Mouse (Mus musculus) liver (tissue): ENCODE data around the gene Scrn2.

Experiments used
- DNase-seq: peaks from one replicate; pipeline ENCODE4 v3.0.0-alpha.2; 2020; ENCODE audit warnings: mixed read lengths

Scrn2 gene

DNA sequence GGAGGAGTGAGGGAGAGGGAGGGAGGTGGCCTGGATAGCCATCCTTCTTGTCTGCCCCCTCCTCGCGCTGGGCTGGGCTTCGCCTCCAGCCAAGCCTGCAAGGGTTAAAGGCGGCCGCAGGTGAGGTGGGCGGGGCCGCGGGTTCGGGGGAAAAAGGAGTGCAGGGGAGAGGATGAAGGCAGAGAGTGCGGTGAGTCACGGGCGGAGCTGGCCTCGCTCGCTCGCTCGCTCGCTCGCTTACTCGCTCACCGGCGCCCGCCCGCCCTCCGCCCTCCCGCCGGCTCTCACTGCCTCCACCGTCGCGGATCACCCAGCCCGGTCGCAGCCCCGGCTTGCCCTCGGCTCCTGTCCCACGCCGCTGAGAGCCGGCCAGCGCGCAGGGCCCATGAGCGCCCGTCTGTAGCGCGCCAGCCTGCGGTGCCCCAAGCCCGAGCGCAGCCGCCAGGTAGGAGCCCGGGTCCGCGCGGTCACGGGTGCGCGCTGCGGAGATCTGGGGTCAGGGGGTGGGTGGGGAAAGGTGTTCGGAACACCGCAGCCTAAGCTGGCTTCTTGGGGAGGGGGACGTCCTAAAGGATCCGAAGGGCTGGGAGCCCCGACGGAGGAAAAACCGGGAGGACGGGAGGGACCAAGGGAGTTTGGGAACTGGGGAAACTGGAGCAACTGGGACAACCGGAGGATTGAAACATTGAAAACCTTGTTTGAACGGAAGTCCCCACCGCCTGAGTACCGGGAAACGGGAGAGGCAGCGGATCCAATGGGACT is 11.0 kb upstream of the Scrn2 start:
- DNase-seq, result peak; percentile 20

GRCm38 (mm10) chr11:97019345-97019708 is 10.4 kb upstream of the Scrn2 start:
- no peak for DNase-seq

DNA sequence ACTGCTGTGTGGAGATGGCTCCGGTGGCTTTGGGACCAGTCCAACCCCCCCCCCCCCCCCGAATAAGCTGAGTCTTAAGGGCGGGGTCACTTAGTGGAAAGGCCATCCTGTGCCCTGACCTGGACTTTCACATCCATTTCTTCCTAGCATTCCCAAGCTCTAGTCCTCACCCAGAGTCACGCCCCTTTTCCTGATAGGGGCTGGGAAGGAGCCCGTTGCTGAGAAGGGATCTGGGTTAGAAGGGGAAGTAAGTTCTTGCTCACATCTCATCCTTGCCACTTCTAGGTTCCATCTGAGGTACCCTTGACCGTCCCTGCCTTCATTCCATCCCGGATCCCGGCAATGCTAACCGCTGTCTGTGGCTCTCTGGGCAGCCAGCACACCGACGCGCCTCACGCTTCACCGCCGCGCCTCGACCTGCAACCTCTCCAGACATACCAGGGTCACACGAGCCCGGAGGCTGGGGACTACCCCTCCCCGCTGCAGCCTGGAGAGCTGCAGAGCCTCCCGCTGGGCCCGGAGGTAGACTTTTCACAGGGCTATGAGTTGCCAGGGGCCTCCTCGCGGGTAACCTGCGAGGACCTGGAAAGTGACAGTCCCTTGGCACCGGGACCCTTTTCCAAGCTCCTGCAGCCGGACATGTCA is 8.5 kb upstream of the Scrn2 start:
- no peak for DNase-seq

DNA sequence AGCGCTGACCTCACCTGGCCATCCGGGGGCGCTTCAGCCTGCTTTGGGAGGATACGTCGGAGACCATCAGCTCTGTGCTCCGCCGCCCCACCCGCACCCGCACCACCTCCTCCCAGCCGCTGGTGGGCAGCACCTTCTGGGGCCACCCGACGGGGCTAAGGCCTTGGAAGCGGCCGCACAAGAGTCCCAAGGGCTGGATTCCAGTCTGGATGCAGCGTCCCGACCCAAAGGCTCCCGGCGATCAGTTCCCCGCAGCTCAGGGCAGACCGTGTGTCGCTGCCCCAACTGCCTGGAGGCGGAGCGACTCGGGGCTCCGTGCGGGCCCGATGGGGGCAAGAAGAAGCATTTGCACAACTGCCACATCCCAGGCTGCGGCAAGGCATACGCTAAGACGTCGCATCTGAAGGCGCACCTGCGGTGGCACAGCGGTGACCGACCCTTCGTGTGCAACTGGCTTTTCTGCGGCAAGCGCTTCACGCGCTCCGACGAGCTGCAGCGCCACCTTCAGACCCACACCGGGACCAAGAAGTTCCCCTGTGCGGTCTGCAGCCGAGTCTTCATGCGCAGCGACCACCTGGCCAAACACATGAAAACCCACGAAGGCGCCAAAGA is 7.8 kb upstream of the Scrn2 start:
- DNase-seq, result peak; percentile 69

- no peak for DNase-seq
These were observed 4.8 kb upstream of the Scrn2 start for GRCm38 (mm10) chr11:97024977-97025376.

- peak; percentile 88 for DNase-seq
These were observed 3.9 kb upstream of the Scrn2 start for GRCm38 (mm10) chr11:97025721-97026344.

DNA sequence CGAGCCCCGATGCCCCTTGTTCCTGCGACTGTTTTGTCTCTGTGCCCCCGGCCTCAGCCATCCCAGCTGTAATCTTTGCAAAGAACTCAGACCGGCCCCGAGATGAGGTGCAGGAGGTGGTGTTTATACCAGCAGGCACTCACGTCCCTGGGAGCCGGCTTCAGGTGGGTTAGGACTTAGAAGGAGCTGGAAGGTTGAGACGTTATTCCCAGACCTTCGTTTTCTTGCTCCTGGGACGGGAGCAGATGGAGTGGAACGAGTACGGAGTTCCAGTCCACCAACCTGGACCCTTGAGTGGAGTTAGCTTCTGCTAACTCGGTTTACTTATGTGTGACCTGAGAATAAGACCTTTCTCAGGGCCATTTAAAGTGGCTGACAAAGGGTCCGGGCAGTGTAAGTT is 688 bp downstream of the Scrn2 start:
- no peak for DNase-seq

DNA sequence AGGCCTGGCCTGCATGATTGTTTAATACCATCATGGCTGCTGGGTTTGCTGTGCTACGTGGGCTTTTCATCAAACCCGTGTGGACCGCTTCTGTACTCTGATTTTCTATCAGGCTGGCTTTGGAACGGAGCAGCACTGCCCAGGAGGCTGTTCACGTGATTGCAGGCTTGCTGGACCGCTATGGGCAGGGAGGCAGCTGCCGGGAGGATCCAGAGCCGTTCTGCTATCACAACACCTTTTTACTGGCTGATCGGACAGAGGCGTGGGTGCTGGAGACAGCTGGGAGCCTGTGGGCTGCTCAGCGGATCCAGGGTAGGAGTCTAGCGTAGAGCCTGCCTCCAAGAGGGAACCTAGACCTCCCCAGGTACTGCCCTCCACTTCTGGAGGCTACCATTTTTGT is 2.2 kb downstream of the Scrn2 start:
- no peak for DNase-seq

- DNase-seq, result no peak
These were observed 2.8 kb downstream of the Scrn2 start for GRCm38 (mm10) chr11:97032499-97032898.

- DNase-seq, result no peak
These were observed 4.0 kb downstream of the Scrn2 start for GRCm38 (mm10) chr11:97033781-97034180.

- DNase-seq, result no peak
These were observed 6.4 kb downstream of the Scrn2 start for GRCm38 (mm10) chr11:97036141-97036540.

- DNase-seq, result no peak
These were observed 9.1 kb downstream of the Scrn2 start for GRCm38 (mm10) chr11:97038881-97039280.

GRCm38 (mm10) chr11:97040301-97041021 is 10.7 kb downstream of the Scrn2 start:
- no peak for DNase-seq

GRCm38 (mm10) chr11:97041022-97041899 is 11.5 kb downstream of the Scrn2 start, which contains the start of the genes Lrrc46 and Mrpl10:
Lrrc46 (minus strand) TSS chr11:97041407.
Mrpl10 (plus strand) TSS chr11:97041560.
- peak; percentile 95 for DNase-seq

GRCm38 (mm10) chr11:97044902-97045301 is 15.2 kb downstream of the Scrn2 start:
- no peak for DNase-seq

DNA sequence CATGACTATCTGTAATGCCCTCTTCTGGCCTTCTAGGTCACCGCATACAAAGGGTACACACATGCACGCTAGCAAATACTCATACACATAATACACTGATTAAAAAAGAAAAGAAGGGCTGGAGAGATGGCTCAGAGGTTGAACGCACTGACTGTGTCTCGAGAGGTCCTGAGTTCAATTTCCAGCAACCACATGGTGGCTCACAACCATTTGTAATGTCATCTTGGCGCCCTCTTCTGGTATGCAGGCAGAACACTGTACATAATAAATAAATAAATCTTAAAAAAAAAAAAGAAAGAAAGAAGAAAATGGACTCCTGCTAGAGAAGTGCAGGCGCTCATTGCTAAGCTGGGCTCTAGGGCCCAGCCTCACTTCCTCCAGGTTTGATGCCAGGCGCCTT is 16.1 kb downstream of the Scrn2 start:
- DNase-seq, result no peak

GRCm38 (mm10) chr11:97048090-97048650 is 18.4 kb downstream of the Scrn2 start:
- DNase-seq, result no peak

GRCm38 (mm10) chr11:97049492-97050085 is 19.9 kb downstream of the Scrn2 start:
- no peak for DNase-seq

- peak; percentile 74 for DNase-seq
These were observed 20.6 kb downstream of the Scrn2 start, which contains the start of gene Osbpl7 for GRCm38 (mm10) chr11:97050216-97050943. Osbpl7 (plus strand) TSS chr11:97050628.

GRCm38 (mm10) chr11:97050944-97051586 is 21.3 kb downstream of the Scrn2 start:
- DNase-seq, result no peak
